Mouse (Mus musculus) testis, adult 2 months (tissue): ENCODE data around the gene Hivep2.

Experiments used
- CTCF ChIP-seq: fragments of 200-500 bp; IDR thresholded peaks from 2 replicates; pipeline ENCODE4 v1.5.1; 2012; ENCODE audit warnings: low read depth, mild to moderate bottlenecking, inconsistent platforms, low read length, moderate library complexity; ENCODE audit not compliant: control insufficient read depth, insufficient read depth, insufficient replicate concordance
- POLR2A ChIP-seq: fragments of 200-500 bp; IDR thresholded peaks from 2 replicates; pipeline ENCODE4 v1.6.1; 2012; ENCODE audit warnings: low read depth, mild to moderate bottlenecking, inconsistent platforms, low read length, moderate library complexity; ENCODE audit not compliant: control insufficient read depth

GRCm38 (mm10) chr10:13967451-13968233 is 1.8 kb downstream of the Hivep2 start:
- TF ChIP-seq CTCF (no peak), POLR2A (no peak)
